Mouse (Mus musculus): ENCODE results near the gene Atpaf1.

DNA sequence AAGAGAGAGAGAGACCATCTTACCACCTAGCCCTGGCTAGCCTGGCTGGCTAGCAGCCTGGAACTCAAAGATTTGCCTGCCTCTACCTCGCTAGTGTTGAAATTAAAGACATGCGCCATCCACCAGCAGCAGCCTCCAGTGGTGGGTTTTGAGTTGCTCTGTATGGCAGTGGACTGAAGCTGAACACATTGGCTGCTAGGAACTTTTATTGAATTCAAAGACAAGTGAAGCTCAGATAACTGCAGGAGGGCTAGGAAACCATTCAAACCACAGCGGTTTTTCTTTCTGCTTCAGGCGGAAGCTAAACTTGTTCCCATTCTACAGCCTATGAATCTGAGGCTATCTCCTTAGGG, 42.9 kb downstream of the Atpaf1 start:
- TF ChIP-seq POLR2A (IDR thresholded peaks at IDR 0.05; ENCODE audit: low read depth, low read length), result no peak
- no peak for TF ChIP-seq CTCF (IDR thresholded peaks at IDR 0.05; ENCODE audit: borderline replicate concordance, insufficient read depth, low read length)

Measured in embryonic fibroblast, embryonic 13.5 days (primary cell).